Mouse (Mus musculus): ENCODE measurements at regions not wholly inside any gene's neighbourhood (a gene's known extent, or its start where the extent isn't known, plus 50 kb on each side); places are given as distances from the start of the nearest gene placed in this dataset.

- no peak for DNase-seq (ENCODE audit: low read depth, low spot score)
Observed at GRCm38 (mm10) chr6:95179993-95180392, 63.0 kb downstream of the Kbtbd8 start.

GRCm38 (mm10) chr6:95182238-95182637, 65.2 kb downstream of the Kbtbd8 start:
- DNase-seq (ENCODE audit: low read depth, low spot score) = no peak

- DNase-seq (ENCODE audit: low read depth, low spot score) = no peak
Observed at GRCm38 (mm10) chr6:95185074-95185931, 68.3 kb downstream of the Kbtbd8 start.

DNA sequence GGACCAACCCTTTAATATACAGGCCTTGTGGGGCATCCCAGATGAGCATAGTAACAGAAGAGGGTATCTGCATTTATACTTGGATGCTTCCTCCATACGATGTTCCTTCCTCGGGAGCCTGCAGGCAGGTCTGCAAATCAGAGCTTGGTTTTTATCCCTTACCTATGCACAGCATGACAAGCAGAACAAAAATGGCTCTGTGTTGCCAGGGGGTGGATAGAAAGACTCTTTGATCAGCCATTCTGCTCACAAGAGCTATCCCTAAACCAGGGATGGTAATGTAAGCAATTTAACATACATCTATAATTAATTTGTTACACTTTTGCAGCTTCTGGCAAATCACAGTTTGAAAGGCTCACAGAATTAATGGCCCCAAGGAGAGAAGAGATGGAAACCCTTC, 79.6 kb downstream of the Kbtbd8 start:
- DNase-seq (ENCODE audit: low read depth, low spot score) = no peak

DNA sequence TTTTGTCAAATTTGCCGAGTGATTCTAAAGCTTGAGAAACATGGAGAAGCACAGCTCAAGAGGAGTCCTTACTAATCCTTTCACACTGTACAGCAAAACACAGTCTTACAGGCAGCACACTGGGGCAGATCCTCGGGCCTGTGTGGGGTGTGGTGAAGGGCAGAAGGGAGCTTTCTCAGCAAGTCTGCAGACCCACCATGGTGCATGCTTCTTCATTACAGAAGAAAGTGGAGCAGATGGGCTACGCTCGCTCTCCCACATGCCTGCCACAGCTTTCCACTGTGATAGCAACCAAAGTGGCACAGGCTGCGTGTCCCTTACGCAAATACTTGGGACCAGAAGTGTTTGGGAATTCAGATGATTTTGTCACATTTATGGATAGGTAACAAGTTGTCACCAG, 81.6 kb downstream of the Kbtbd8 start:
- DNase-seq (ENCODE audit: low read depth, low spot score) = peak; percentile 75

- DNase-seq (ENCODE audit: low read depth, low spot score) = peak; percentile 39
Observed at GRCm38 (mm10) chr6:95202291-95202790, 85.3 kb downstream of the Kbtbd8 start.

GRCm38 (mm10) chr6:95202978-95203377, 85.9 kb downstream of the Kbtbd8 start:
- DNase-seq (ENCODE audit: low read depth, low spot score) = no peak

GRCm38 (mm10) chr6:95204231-95204630, 87.2 kb downstream of the Kbtbd8 start:
- no peak for DNase-seq (ENCODE audit: low read depth, low spot score)

DNA sequence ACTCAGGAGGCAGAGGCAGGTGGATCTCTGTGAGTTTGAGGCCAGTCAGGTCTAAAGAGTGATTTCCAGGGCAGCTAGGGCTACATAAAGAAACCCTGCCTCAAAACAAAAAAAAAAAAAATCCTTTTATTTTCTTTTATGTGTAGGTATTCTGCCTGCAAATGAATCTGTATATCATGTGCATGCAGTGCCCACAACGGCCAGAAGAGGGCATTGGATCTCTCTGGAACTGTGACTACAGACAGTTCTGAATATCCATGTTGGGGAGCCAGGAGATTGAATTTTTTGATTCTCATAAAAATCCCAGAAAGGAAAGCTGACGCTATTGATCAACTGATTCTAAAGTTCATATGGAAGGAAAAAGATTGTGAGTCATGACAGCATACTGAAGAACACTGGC, 90.0 kb downstream of the Kbtbd8 start:
- DNase-seq (ENCODE audit: low read depth, low spot score) = peak; percentile 58

GRCm38 (mm10) chr6:95217431-95217830, 100.4 kb downstream of the Kbtbd8 start:
- peak; percentile 90 for DNase-seq (ENCODE audit: low read depth, low spot score)

- peak; percentile 63 for DNase-seq (ENCODE audit: low read depth, low spot score)
Observed at GRCm38 (mm10) chr6:95218830-95219229, 101.8 kb downstream of the Kbtbd8 start.

DNA sequence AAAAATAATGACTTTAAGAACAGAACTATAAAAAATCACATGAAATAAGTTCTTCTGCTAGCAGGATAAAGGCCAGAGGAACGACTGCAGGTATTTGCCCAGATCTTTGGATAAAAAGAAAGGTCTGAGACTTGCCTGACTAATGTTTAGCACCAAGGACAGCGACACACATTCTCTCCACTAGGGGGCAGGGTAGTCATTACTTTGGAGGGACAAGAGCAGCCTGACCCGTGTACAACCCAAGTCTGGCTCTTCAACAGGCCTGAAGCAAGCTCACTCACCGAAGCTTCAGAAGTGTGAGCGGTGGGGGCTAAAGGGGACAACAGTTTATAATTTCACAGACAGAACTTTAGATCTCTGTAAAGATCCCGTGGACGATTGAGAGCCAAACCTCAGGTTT, 98.4 kb upstream of the Gm10234 start:
- peak; percentile 93 for DNase-seq (ENCODE audit: low read depth, low spot score)

DNA sequence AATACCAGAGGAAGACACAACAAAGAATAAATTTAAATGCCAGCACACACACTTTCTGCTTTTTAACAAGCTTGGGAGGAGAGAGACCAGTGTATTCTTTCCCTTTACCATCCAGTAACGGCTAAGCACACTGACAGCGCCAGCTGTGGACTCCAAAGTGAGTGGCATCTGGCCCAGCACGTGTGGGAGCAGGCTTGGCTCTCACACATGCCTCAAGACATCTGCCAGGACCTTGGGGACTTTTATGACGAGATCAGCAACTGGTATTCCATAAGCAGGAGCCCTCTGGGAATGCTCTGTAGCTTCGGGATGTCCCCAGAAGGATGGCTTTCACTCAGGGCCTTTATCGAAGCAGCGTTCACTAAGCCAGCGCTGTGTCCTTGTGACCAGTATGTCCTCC, 92.0 kb upstream of the Gm10234 start:
- no peak for DNase-seq (ENCODE audit: low read depth, low spot score)

- no peak for DNase-seq (ENCODE audit: low read depth, low spot score)
Observed at GRCm38 (mm10) chr6:95234712-95235111, 87.2 kb upstream of the Gm10234 start.

DNA sequence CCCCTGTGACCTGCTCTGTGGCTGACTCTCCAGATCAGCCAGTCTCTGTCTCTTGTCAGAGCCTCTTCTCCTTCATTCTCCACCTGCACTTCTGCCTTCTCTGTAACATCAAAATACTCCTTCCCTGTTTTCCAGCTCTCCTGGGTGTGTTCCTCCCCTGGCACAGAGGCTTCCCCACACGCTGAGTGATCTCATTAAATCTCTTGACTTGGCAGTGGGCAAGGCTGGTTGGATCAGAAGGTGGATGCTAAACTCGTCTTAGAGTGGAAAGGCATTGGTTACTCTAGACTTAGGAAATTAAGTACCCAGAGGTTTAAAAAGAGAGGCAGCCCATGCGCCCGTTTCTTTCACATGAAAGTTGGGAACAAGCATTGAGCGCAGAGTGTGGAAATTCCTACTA, 78.3 kb upstream of the Gm10234 start:
- peak; percentile 48 for DNase-seq (ENCODE audit: low read depth, low spot score)

GRCm38 (mm10) chr6:95244911-95245310, 77.0 kb upstream of the Gm10234 start:
- DNase-seq (ENCODE audit: low read depth, low spot score) = peak; percentile 26

- no peak for DNase-seq (ENCODE audit: low read depth, low spot score)
Observed at GRCm38 (mm10) chr6:95256303-95256702, 65.6 kb upstream of the Gm10234 start.

- no peak for DNase-seq (ENCODE audit: low read depth, low spot score)
Observed at GRCm38 (mm10) chr6:95261001-95261400, 60.9 kb upstream of the Gm10234 start.

- DNase-seq (ENCODE audit: low read depth, low spot score) = no peak
Observed at GRCm38 (mm10) chr6:95264011-95264869, 57.7 kb upstream of the Gm10234 start.

DNA sequence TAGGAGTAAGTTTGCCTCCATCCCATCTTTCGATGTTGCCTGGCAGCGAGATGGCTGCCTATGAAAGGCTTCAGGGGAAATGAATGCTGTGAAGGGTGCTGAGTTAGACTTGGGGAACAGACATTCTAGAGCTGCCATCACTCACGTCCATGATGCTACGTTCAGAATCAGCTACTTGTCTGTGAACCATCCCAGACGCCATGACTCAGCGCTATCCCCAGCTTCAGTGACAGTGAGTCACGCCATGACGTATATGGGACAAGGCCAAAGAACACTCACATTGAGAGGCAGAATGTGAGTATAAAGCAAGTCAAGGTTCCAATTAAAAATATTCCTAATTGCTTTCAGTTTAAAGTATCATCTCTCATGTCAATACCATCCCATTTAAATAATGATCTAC, 52.4 kb upstream of the Gm10234 start:
- peak; percentile 73 for DNase-seq (ENCODE audit: low read depth, low spot score)

All from brain, adult 2 months (tissue).